Mouse (Mus musculus) myocyte (in vitro differentiated cells): ENCODE measurements at regions not wholly inside any gene's neighbourhood (a gene's known extent, or its start where the extent isn't known, plus 50 kb on each side); places are given as distances from the start of the nearest gene placed in this dataset.

ENCODE experiments used
- H3K27me3 ChIP-seq: one replicate; pipeline ENCODE4 v1.6.1; 2011; ENCODE audit not compliant: control insufficient read depth, insufficient read depth, insufficient read length
- H3K36me3 ChIP-seq: one replicate; pipeline ENCODE4 v1.6.1; 2011; ENCODE audit not compliant: control insufficient read depth, insufficient read depth
- H3K4me2 ChIP-seq: one replicate; pipeline ENCODE4 v1.6.1; 2011; ENCODE audit warnings: low read depth, control low read depth
- H3K4me3 ChIP-seq: one replicate; pipeline ENCODE4 v1.5.1; 2011; ENCODE audit warnings: mild to moderate bottlenecking, control low read depth, moderate library complexity
- H3K79me2 ChIP-seq: one replicate; pipeline ENCODE4 v1.6.1; 2011; ENCODE audit not compliant: control insufficient read depth, insufficient read depth
- H3ac ChIP-seq: one replicate; pipeline ENCODE4 v1.6.1; 2011; ENCODE audit not compliant: control insufficient read depth, insufficient read length
- CEBPB ChIP-seq: IDR thresholded peaks from 2 replicates; pipeline ENCODE4 v1.6.1; 2011; ENCODE audit warnings: mild to moderate bottlenecking, moderate library complexity; ENCODE audit not compliant: poor library complexity, insufficient read depth, severe bottlenecking
- E2F4 ChIP-seq: IDR thresholded peaks from one replicate; pipeline ENCODE4 v1.6.1; 2011; ENCODE audit warnings: mild to moderate bottlenecking, control low read depth, moderate library complexity; ENCODE audit not compliant: insufficient read depth
- MAX ChIP-seq: IDR thresholded peaks from one replicate; pipeline ENCODE4 v1.6.1; 2011; ENCODE audit warnings: low read depth, mild to moderate bottlenecking, control low read depth
- MYOD1 ChIP-seq, 3 experiments: IDR thresholded peaks; one replicate each; pipeline ENCODE4 v1.6.1; 2011; ENCODE audit warnings: control low read depth in 2 of 3, low read depth in 2 of 3, mild to moderate bottlenecking in 2 of 3, moderate library complexity in 1 of 3; ENCODE audit not compliant: insufficient read length in 2 of 3, control insufficient read depth in 1 of 3
- MYOG ChIP-seq, 3 experiments: IDR thresholded peaks; one replicate each; pipeline ENCODE4 v1.6.1; 2011; ENCODE audit warnings: control low read depth in 2 of 3, low read depth in 2 of 3, mild to moderate bottlenecking in 2 of 3; ENCODE audit not compliant: insufficient read length in 2 of 3, control insufficient read depth in 1 of 3, insufficient read depth in 1 of 3
- POLR2A ChIP-seq: IDR thresholded peaks from one replicate; pipeline ENCODE4 v1.6.1; 2011; ENCODE audit warnings: low read depth, mild to moderate bottlenecking, control low read depth, moderate library complexity; ENCODE audit not compliant: insufficient read length
- POLR2AphosphoS2 ChIP-seq: IDR thresholded peaks from one replicate; pipeline ENCODE4 v1.6.1; 2011; ENCODE audit warnings: low read depth, control low read depth; ENCODE audit not compliant: insufficient read length
- REST ChIP-seq: IDR thresholded peaks from one replicate; pipeline ENCODE4 v1.6.1; 2011; ENCODE audit warnings: mild to moderate bottlenecking, control low read depth, moderate library complexity; ENCODE audit not compliant: insufficient read depth, insufficient read length
- SRF ChIP-seq: IDR thresholded peaks from one replicate; pipeline ENCODE4 v1.6.1; 2011; ENCODE audit warnings: low read depth; ENCODE audit not compliant: control insufficient read depth, insufficient read length
- TCF12 ChIP-seq: IDR thresholded peaks from one replicate; pipeline ENCODE4 v1.6.1; 2011; ENCODE audit warnings: mild to moderate bottlenecking, control low read depth; ENCODE audit not compliant: poor library complexity, insufficient read depth, severe bottlenecking
- TCF3 ChIP-seq: IDR thresholded peaks from one replicate; pipeline ENCODE4 v1.6.1; 2011; ENCODE audit warnings: low read depth, control low read depth; ENCODE audit not compliant: insufficient read length
- USF1 ChIP-seq: IDR thresholded peaks from one replicate; pipeline ENCODE4 v1.6.1; 2011; ENCODE audit warnings: low read depth, mild to moderate bottlenecking, control low read depth, moderate library complexity

DNA sequence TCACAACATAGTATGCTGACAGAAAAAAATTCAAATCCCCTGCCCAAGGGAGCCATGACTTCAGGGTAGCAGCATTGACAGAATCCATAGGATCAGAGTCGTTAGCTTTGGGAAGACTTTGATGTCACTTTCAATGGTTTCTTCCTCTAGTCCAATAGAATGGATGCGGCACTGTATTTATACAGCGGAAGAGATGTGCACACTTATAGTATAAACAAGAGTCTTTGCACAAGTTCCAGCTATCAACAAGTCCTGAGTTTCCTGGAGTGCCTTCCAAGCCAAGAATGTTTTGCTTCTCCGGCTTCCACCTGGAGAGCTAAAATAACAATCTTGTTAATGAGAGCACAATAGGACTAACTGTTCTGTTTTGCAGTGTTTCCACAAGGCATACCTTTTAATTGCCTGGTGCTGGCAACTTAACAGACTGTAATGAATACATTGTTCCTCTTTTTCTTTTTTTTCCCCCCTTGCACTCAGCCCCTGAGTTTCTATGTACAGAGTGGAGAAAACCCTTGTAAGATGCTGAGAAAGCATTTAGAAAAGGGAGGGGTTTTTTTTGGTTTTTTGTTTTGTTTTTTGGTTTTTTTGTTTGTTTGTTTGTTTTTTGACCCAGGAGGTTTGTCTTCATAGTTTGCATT, 129.8 kb upstream of the Nebl start:
- no peaks in the 10 kb centered on the region for H3K27me3 ChIP-seq
- TF ChIP-seq USF1: no peak
- no peak for TF ChIP-seq REST
- no peak for TF ChIP-seq TCF3
- no peak for TF ChIP-seq MYOG (IDR thresholded peaks at IDR 0.05; ENCODE audit: control insufficient read depth in 1 of 3, insufficient read depth in 1 of 3, insufficient read length in 2 of 3, low read depth in 2 of 3)
- no peak for TF ChIP-seq TCF12
- no peak overlapping the region for H3K4me3 ChIP-seq
- no peaks in the 10 kb centered on the region for H3K36me3 ChIP-seq
- no peak overlapping the region for H3K4me2 ChIP-seq
- no peak overlapping the region for H3ac ChIP-seq
- no peaks in the 10 kb centered on the region for H3K79me2 ChIP-seq

DNA sequence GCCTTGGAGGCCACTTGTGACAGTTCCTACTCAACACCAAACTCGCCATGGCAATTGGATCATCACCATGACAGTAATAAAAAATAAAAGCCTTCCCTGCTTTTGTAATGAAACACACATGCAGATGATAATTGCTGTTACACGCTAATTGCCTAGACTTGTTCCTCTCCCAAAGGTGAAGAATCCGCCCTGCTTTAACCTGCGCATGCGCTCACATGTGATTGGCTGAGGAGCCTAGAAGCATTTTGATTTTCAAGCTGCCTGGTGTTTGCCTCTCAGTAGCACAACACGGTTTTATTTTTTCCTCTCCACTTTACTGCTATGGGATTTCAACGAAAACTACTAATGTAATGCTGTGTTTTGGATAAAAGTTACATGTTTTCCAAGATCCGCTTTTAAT, 128.0 kb upstream of the Nebl start:
- H3ac ChIP-seq: no peak overlapping the region
- H3K27me3 ChIP-seq: no peaks in the 10 kb centered on the region
- no peak overlapping the region for H3K4me3 ChIP-seq
- TF ChIP-seq MYOG (IDR thresholded peaks at IDR 0.05; ENCODE audit: control insufficient read depth in 1 of 3, insufficient read depth in 1 of 3, insufficient read length in 2 of 3, low read depth in 2 of 3): no peak
- TF ChIP-seq TCF12: no peak
- no peak for TF ChIP-seq MYOD1 (IDR thresholded peaks at IDR 0.05; ENCODE audit: control insufficient read depth in 1 of 3, insufficient read length in 2 of 3, low read depth in 2 of 3)
- no peak for TF ChIP-seq E2F4
- no peak overlapping the region for H3K4me2 ChIP-seq
- no peaks in the 10 kb centered on the region for H3K79me2 ChIP-seq
- H3K36me3 ChIP-seq: no peaks in the 10 kb centered on the region

DNA sequence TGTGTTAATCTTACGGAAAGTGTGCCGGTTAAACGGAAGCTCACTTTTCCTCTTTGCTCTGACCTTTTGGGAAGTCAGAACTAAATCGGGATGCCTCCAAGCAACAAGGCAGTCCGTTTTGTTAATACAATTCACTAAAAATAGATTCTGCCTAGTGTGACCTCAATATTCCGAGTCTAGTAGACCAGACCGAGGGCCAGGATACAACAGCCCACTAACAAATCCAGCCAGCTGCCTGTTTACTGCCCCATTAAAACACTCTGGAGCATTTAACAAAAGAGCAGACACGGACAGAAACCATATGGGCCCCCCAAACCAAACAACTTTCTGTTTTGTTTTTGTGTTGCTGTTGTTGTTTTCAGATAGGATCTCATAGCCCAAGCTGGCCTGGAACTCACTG, 127.1 kb upstream of the Nebl start:
- Histone ChIP-seq H3K27me3 (no peaks in the 10 kb centered on the region), H3K79me2 (no peaks in the 10 kb centered on the region), H3ac (no peak overlapping the region), H3K4me2 (no peak overlapping the region), H3K36me3 (no peaks in the 10 kb centered on the region), H3K4me3 (no peak overlapping the region)
- no peak for TF ChIP-seq POLR2A
- TF ChIP-seq E2F4: no peak
- TF ChIP-seq SRF: no peak
- TF ChIP-seq MAX: no peak
- TF ChIP-seq TCF12: no peak
- TF ChIP-seq TCF3: no peak
- TF ChIP-seq USF1: no peak
- no peak for TF ChIP-seq REST
- TF ChIP-seq POLR2AphosphoS2: no peak
- no peak for TF ChIP-seq CEBPB
- no peak for TF ChIP-seq MYOG (IDR thresholded peaks at IDR 0.05; ENCODE audit: control insufficient read depth in 1 of 3, insufficient read depth in 1 of 3, insufficient read length in 2 of 3, low read depth in 2 of 3)
- TF ChIP-seq MYOD1 (IDR thresholded peaks at IDR 0.05; ENCODE audit: control insufficient read depth in 1 of 3, insufficient read length in 2 of 3, low read depth in 2 of 3): no peak

DNA sequence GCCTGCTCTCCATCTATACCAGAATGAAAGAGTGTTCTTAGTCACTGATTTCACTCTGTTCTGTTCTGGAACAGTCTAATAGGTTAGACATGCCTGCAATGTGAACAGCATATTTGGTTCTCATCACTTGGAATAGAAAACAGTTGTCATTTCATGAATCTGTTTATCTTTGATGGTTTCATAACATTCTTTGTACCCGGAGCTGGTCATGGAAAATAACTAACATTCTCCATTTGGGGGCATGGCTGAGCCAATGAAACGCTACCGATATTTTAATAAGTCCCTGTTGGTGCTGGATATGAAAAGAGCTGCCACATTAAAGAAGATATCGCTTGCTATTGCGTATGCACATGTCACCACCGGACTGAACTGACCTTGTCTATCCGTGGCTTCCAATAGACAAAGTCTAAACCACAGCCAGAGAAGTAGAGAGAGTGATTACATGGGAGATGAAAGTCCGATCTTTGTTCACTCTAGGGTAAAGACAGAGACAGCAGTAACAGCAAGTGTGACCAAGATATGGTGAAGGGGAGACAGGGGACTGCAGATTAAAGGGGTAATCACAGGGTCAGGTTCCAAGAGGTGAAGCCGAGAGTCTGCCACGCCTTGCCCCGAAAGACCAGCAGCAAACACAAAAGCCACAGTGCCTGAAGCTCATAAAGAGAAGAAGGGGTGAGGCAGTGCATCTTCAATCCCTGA, 124.5 kb upstream of the Nebl start:
- Histone ChIP-seq H3ac (no peak overlapping the region), H3K79me2 (no peaks in the 10 kb centered on the region), H3K4me2 (no peak overlapping the region), H3K4me3 (no peak overlapping the region), H3K36me3 (no peaks in the 10 kb centered on the region), H3K27me3 (no peaks in the 10 kb centered on the region)
- TF ChIP-seq TCF3 (no peak), TCF12 (no peak), REST (no peak), E2F4 (no peak), MAX (no peak), POLR2A (no peak), POLR2AphosphoS2 (no peak)

DNA sequence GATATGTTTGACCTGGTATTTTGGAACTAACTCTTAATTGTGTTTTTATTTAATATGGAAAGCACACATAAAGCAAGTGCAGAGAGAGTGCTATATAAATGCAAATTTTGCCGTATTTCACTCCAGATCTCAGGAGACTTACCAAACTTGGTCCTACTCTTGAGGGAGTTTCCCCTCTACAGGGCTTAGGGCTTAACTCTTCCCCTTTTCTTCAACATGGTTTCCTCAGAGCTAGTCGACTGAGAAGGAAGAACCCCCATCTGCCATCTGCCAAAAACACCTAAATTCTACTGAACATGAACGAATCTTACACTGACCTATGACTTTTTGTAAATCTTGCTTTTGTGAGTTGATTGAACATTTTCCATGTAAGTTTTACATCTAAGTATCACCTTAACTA, 122.8 kb upstream of the Nebl start:
- no peaks in the 10 kb centered on the region for H3K79me2 ChIP-seq
- TF ChIP-seq POLR2AphosphoS2: no peak
- no peak for TF ChIP-seq TCF12
- no peak for TF ChIP-seq CEBPB
- TF ChIP-seq MYOG (IDR thresholded peaks at IDR 0.05; ENCODE audit: control insufficient read depth in 1 of 3, insufficient read depth in 1 of 3, insufficient read length in 2 of 3, low read depth in 2 of 3): no peak
- TF ChIP-seq SRF: no peak
- TF ChIP-seq POLR2A: no peak
- TF ChIP-seq REST: no peak
- no peak for TF ChIP-seq MYOD1 (IDR thresholded peaks at IDR 0.05; ENCODE audit: control insufficient read depth in 1 of 3, insufficient read length in 2 of 3, low read depth in 2 of 3)

More for the DNA sequence above, 122.8 kb upstream of the Nebl start:
- H3K27me3 ChIP-seq: no peaks in the 10 kb centered on the region
- no peak overlapping the region for H3ac ChIP-seq
- no peaks in the 10 kb centered on the region for H3K36me3 ChIP-seq
- no peak overlapping the region for H3K4me3 ChIP-seq
- H3K4me2 ChIP-seq: no peak overlapping the region
